Mouse (Mus musculus) adrenal gland, adult 2 months (tissue): ENCODE data around the gene Entpd1. TPM values are rescaled to one million over a fixed set of nuclear protein-coding genes. Genes with fewer than 3 reads are reported as not detected.

ENCODE experiments used
- DNase-seq: peaks from one replicate; pipeline ENCODE4 v3.0.0; 2021
- polyA plus RNA-seq: library from polyadenylated mRNA; depleted of rRNA; stranded (reverse); fragments of >200 nt; gene quantifications from 2 replicates; pipeline ENCODE4 v1.2.3, GENCODE M21; 2012
- total RNA-seq, 2 experiments: library from RNA; stranded (reverse); gene quantifications; 2 replicates each; pipeline ENCODE4 v1.2.3; 2021

Entpd1 gene
- total and polyA plus RNA-seq, 3 experiments = 5.5 to 36.3 (median 30.2) TPM

DNA sequence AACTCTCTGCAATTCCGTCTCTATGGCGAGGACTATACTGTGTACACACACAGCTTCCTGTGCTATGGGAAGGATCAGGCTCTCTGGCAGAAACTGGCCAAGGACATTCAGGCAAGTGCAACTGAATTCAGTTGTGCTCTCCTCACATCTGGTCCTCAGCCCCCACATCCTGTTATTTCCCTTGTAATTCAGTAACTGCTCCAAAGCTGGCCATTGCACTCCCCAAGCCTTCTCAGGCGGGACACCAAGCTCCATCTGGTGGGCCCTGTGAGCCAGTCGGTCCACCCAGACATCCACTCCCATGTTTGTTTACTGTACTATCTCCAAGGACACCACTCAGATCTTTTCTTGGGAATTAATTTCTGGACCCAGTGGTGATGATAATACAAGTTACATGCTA lies 114.0 kb downstream of the Entpd1 start:
- no peak for DNase-seq

DNA sequence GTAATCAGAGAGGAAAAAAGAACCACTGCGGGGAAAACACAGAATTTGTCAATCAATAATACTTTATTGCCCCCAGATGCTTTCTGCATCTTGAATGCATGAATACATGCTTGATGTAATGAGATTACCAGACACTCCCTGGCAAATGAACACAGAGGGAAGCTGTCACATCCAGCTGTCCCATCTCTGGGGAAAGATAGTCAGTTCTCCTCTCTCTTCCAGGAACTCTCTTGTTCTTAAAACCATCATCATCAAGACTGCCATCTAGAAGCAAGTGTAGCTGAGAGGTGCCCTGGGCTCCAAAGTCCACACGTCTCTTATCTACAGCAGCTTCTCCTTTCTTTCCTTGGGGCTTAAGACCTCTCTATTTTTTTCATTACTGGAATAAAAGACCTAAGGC lies 114.4 kb downstream of the Entpd1 start:
- no peak for DNase-seq

GRCm38 (mm10) chr19:40728213-40728612 lies 116.0 kb downstream of the Entpd1 start:
- DNase-seq = no peak

DNA sequence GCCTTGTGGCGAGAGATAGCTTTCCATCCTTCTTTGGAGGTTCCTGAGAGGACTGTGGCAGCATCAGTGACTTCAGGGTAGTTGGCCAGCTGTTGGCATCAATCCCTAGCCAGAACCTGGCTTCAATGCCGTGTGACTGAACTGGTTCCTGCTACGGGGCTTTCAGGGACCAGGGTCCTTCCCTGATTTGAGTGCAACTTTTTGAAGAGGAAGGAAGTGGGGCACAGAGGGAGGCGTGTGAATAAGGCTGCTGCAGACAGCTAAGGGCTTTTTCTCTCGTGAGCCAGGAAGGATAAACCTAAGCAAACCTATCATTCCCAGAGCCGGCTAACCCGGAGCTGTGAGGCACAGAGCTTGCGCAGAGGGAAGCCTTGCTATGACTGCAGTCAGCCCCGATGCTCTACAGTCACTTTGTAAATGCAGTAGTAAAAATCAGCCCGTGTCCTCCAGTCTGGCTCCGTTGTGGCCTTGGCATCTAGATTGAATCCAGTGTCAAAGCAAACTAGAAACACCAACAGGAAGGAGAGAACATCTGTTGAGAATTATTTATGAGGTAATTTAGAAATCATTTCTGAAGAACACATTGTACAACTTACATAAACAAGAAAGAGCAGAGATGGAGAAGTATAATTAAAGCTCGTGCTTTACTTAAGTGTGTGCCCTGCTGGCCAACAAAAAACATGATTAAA lies 116.7 kb downstream of the Entpd1 start:
- DNase-seq = peak; percentile 23

DNA sequence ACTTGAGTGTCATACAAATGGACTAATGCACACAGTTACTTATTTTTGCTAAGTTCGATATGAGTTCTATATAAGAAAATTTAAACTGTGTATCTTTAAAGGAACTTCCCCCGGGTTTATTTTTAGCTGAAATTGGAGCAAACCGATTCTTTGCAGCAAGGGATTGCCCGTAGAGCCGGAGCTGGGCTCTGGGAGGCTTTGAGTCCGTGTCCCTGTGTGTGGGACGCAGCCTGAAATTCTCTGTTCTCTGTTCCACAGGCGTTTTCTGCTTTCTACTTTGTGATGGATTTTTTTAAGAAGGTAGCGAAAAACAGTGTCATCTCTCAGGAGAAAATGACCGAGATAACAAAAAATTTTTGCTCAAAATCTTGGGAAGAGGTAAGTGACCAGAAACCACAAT lies 121.2 kb downstream of the Entpd1 start:
- no peak for DNase-seq

- DNase-seq = no peak
Observed at GRCm38 (mm10) chr19:40733849-40734248, 121.7 kb downstream of the Entpd1 start.

DNA sequence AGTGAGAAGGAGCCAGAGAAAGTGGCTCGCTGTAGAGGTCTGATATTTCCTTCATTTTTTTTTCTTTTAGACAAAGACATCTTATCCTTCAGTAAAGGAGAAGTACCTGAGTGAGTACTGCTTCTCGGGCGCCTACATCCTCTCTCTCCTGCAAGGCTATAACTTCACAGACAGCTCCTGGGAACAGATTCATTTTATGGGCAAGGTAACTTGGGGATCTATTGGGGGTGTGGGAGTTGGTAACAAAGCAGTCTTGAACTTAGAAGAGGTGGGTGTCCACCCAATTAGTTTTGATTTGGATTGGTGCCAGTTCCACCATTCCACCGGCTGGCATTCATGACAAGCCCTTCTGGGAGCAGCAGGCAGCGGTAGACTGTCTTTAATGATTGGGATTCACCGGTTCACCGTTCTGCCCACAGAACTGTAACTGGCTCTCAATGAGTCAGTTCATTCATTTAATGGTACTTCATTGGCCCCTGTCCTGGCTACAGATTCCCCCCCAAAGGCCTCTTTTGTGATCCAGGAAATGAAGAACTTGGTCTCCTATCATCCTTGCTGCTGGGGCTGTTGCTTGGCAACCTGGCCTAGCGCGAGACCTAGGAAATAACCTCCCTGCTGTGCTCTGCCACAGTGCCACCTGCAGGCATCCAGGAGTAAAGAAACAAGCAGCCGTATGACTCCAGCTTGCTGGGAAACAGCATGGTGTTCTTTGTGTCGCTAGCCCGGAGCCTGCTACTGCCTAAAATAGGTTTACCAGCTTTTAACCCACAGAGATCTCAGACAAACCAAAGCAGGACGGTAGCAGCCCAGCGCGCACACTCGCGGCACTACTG lies 124.7 kb downstream of the Entpd1 start:
- DNase-seq = peak; percentile 66

DNA sequence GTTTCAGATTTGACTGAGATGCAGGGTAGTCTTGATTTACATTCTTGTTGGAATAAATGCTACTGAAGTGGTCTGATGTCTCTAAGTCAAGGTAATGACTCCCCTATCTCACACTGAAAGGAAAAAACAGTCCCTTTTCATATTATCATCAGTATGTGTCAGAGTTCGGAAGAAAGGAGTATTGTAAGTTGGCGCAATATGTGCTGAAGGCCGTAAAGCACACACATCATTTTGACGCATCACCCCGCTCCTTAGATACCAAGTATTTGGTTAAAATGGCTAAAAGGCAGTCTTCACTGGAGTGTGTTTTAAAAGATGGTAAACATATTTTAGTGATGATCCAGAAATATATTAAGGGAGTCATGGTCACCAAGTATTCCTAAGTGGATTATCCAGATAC lies 125.4 kb downstream of the Entpd1 start:
- no peak for DNase-seq

GRCm38 (mm10) chr19:40738683-40739324 lies 126.6 kb downstream of the Entpd1 start:
- no peak for DNase-seq

DNA sequence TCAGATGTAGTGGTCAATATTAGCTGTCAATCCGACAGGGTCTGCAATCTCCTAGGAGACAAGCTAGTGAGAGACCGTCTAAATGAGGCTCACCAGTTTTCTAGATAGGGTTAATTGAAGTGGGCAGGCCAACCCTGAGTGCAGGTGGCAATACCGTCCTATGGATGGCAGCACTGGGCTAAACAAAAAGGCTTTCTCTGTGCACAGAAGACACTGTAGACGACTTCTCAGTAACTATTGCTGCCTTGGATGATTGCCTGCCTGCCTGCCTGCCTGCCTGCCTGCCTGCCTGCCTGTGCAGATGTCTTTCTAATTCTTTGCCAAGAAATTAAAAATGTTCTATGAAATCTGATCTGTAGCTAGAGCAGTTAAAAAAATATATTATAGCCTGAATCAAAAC lies 134.4 kb downstream of the Entpd1 start:
- DNase-seq = no peak

DNA sequence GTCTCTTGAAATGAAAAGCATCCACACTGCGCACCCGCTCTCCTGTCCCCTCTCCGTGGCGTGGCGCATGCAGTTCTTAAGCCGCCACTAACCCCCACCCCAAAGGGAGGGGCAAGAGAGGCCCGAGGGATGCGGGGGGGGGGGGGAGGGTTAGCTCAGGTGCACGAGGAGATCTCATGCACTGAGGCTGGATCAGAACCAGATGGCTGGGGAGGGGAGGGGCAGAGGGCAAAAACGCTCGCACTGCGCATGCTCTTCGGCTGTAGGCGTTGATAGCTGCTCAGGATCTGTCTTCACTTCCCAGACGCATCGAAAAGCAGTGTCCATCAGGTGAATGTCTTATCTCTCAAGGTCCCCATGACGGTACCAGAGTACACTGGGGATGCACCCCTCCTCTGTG lies 136.4 kb downstream of the Entpd1 start, which contains the start of gene Cc2d2b:
Gene Cc2d2b (plus strand): TSS at position 195 of the 400 bp plus-strand sequence.
- DNase-seq = no peak

- peak; percentile 26 for DNase-seq
Observed at GRCm38 (mm10) chr19:40754311-40754710, 142.1 kb downstream of the Entpd1 start.

DNA sequence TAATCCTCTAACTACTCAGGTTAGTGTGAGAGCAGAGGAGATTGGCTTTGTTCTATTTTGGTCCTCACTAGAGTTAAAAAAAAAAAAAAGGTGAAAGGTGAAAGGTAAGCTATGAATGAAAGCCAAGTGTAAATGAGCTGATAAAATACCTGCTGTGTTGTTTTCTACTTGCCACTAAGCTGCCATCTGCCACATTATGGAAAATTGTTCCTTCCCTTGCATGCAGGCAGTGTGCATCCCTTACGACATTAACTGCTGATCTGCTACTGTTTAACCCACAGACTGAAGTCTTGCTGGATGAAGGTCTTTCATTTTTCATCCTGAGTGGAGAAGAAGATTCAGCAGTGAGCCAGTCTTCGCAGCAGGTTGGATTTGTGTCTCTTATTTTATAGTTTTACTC lies 147.9 kb downstream of the Entpd1 start:
- no peak for DNase-seq

DNA sequence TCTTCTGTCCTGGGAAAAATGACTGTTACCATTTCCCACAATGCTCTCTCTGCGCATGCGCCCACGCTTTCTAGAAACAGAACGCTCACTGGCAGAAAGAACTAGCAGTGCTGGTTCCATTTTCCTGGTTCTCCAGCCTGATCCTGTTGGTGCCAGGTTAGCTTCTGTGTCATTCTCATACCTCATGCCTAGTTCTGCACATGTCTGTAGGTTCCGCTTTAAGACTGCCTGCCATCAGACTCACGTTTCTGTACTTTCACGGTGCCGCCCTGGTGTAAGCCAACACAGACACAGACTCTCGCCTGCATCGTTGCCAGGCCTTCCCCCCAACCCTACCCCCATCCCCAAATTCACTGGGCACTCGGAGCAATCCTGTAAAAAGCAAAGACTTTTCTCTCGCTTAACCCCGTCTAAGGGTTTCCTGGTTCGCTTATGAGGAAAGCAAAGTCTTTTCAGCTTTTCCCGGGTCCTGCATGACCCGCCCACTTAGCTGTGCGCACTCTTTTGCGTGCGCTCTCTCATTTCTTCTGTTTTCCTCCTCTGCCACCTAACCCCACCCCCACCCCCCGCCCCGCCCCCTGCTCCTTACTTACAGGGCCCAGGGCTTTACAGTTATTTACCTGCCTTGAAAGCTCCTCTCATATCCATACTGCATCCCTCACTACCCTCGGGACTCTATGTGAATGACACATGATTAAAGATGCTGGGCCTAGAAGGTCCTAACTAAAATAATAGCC lies 150.0 kb downstream of the Entpd1 start:
- DNase-seq = peak; percentile 29

DNA sequence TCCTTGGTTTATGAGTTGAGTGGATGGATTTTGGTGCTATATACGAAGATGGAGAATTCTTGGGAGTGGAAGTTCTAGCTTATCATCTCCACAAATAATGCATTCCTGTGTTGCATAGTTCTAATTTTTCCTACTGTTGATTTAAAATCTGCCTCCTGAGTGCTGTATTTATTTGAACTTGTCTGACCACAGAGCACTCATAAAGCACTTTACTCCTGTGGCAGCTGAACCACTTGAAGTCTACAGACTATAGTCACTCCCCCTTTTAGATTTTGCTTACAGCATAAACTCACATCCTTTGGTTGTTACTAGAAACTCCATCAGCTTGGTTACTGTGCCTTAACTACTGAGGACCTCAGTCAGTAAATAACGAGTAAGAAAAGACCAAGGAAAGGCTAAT lies 155.0 kb downstream of the Entpd1 start:
- DNase-seq = no peak

DNA sequence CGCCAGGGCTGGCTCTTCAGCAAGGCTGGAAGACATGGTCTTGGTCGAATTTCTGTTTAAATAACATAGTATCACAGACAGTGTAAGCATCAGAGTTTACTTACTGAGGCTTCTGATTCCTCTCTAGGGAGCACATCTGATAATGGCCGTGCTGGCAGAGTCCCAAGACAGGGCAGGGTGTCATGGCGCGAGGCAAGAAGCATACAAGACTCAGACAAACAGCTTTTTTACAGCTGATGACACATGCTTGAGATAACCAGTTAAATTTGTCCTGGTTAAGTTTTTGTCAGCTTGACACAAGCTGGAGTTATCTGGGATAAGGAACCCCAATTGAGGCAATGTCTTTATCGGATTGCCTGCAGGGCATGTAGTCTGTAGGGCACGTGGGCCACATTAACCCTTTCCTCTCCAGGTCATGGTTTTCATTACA lies 157.2 kb downstream of the Entpd1 start:
- DNase-seq = no peak

- DNase-seq = no peak
Observed at GRCm38 (mm10) chr19:40788004-40788714, 176.0 kb downstream of the Entpd1 start.

GRCm38 (mm10) chr19:40788715-40789084 lies 176.5 kb downstream of the Entpd1 start:
- no peak for DNase-seq
